Mouse (Mus musculus) liver, adult 2 months (tissue): ENCODE results near the gene Sec22c. TPM values are rescaled to one million over a fixed set of nuclear protein-coding genes. Genes with fewer than 3 reads are reported as not detected.
A peak's percentile ranks its signal among the peaks of the same experiment; 100 is the strongest.

Source experiments
- DNase-seq: peaks from one replicate; pipeline ENCODE4 v3.0.0-alpha.2; 2011; ENCODE audit warnings: low read depth, low spot score; ENCODE audit errors: extremely low read depth
- H3K27ac ChIP-seq: fragments of 200-500 bp; replicated peaks from 2 replicates; pipeline ENCODE4 v1.5.1; 2012; ENCODE audit warnings: low read depth, mild to moderate bottlenecking, control low read depth, inconsistent platforms, low read length; ENCODE audit not compliant: insufficient read depth
- H3K27me3 ChIP-seq: fragments of 200-500 bp; 2 replicates; pipeline ENCODE4 v1.6.1; 2012; ENCODE audit warnings: mild to moderate bottlenecking, moderate library complexity, low read length, inconsistent platforms; ENCODE audit not compliant: control insufficient read depth, insufficient read depth
- H3K36me3 ChIP-seq: fragments of 200-500 bp; 2 replicates; pipeline ENCODE4 v1.6.1; 2012; ENCODE audit warnings: low read length, inconsistent platforms; ENCODE audit not compliant: control insufficient read depth, insufficient read depth
- H3K4me1 ChIP-seq: fragments of 200-500 bp; 2 replicates; pipeline ENCODE4 v1.6.1; 2011; ENCODE audit warnings: low read length; ENCODE audit not compliant: control insufficient read depth, insufficient read depth
- H3K4me3 ChIP-seq: fragments of 200-500 bp; 2 replicates; pipeline ENCODE4 v1.5.1; 2011; ENCODE audit warnings: low read depth, mild to moderate bottlenecking, control low read depth, low read length, moderate library complexity; ENCODE audit not compliant: insufficient read depth
- H3K79me2 ChIP-seq: fragments of 200-500 bp; 2 replicates; pipeline ENCODE4 v1.6.1; 2012; ENCODE audit warnings: inconsistent platforms, mild to moderate bottlenecking, low read length, moderate library complexity; ENCODE audit not compliant: control insufficient read depth, insufficient read depth
- H3K9ac ChIP-seq: fragments of 200-500 bp; 2 replicates; pipeline ENCODE4 v1.6.1; 2012; ENCODE audit warnings: low read depth, mild to moderate bottlenecking, control low read depth, inconsistent platforms, low read length
- CTCF ChIP-seq: fragments of 200-500 bp; IDR thresholded peaks from 2 replicates; pipeline ENCODE4 v1.5.1; 2011; ENCODE audit warnings: low read depth, low read length, control low read depth
- POLR2A ChIP-seq: fragments of 200-500 bp; IDR thresholded peaks from 2 replicates; pipeline ENCODE4 v1.6.1; 2011; ENCODE audit warnings: low read length, control low read depth; ENCODE audit not compliant: insufficient read depth; ENCODE audit errors: extremely low read depth
- WGBS: fragments of 180-500 bp; shearing (Covaris S2); methylation state at CpG from one replicate; pipeline ENCODE4 v1.1.7; 2018; 5-methylcytosine and 5-hydroxymethylcytosine counted together
- polyA plus RNA-seq: library from polyadenylated mRNA; depleted of rRNA; stranded (reverse); fragments of >200 nt; gene quantifications from 2 replicates; pipeline ENCODE4 v1.2.3, GENCODE M21; 2012
- total RNA-seq: library from RNA; depleted of rRNA; stranded (reverse); fragments of >200 nt; gene quantifications from 2 replicates; pipeline ENCODE4 v1.2.3, GENCODE M21; 2014

Gene Sec22c
- total and polyA plus RNA-seq, 2 experiments: 4.1 to 5.7 TPM

GRCm38 (mm10) chr9:121704261-121704645, 1.0 kb downstream of the Sec22c start:
- Histone ChIP-seq H3K9ac (peak overlapping the region; percentile 42), H3K4me1 (peaks cover 11% of the 10 kb centered on the region), H3K27ac (peak overlapping the region; percentile 82), H3K36me3 (no peaks in the 10 kb centered on the region), H3K4me3 (peak overlapping the region; percentile 72), H3K79me2 (no peaks in the 10 kb centered on the region), H3K27me3 (no peaks in the 10 kb centered on the region)
- TF ChIP-seq CTCF (no peak), POLR2A (no peak)
- WGBS: 11% methylated on average over 11 of the region's 11 CpGs
- DNase-seq: no peak

DNA sequence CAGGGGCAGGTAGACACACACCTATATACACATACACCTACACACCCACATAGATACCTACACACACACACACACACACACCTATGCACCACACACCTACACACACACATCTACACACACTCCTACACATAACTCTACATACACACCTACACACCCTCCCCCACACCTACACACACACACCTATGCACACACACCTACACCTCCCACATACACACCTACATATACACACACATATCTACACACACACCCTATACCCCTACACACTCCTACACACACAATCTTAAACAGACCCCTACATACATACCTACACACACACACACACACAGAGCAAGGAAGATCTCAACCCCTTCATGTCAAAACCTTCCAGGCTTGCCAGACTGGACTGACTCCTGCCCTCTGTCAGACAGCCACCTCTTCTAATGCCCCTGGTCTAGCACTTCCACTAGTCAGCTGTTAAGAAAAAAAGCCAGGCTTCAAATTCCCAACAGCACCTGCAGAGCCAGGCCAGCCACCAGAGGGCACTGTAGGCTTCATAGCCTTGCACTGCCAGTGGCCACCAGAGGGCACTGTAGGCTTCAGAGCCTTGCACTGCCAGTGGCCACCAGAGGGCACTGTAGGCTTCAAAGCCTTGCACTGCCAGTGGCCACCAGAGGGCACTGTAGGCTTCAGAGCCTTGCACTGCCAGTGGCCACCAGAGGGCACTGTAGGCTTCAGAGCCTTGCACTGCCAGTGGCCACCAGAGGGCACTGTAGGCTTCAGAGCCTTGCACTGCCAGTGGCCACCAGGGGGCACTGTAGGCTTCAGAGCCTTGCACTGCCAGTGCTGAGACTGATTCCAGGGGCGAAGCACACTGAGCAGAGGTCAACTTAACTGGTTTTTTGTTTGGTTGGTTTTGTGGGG, 7.9 kb downstream of the Sec22c start:
- 67% methylated on average over 1 of the region's 1 CpGs for WGBS
- no peaks in the 10 kb centered on the region; the same call in 1 of the 2 replicates for H3K36me3 ChIP-seq
- H3K9ac ChIP-seq: no peak overlapping the region
- H3K4me1 ChIP-seq: no peaks in the 10 kb centered on the region
- peak; percentile 85 for TF ChIP-seq CTCF
- no peak for TF ChIP-seq POLR2A
- DNase-seq: peak; percentile 60
- no peaks in the 10 kb centered on the region for H3K79me2 ChIP-seq
- no peaks in the 10 kb centered on the region for H3K27me3 ChIP-seq
- no peak overlapping the region for H3K4me3 ChIP-seq
- no peak overlapping the region for H3K27ac ChIP-seq

- WGBS: 93% methylated on average over 9 of the region's 9 CpGs
- Histone ChIP-seq H3K27ac (no peak overlapping the region), H3K4me3 (no peak overlapping the region), H3K79me2 (no peaks in the 10 kb centered on the region), H3K4me1 (no peaks in the 10 kb centered on the region), H3K36me3 (no peaks in the 10 kb centered on the region; the same call in 1 of the 2 replicates), H3K9ac (no peak overlapping the region), H3K27me3 (no peaks in the 10 kb centered on the region)
- DNase-seq: no peak
- TF ChIP-seq POLR2A (no peak), CTCF (no peak)
Measured at GRCm38 (mm10) chr9:121696626-121697025, 8.7 kb downstream of the Sec22c start.

DNA sequence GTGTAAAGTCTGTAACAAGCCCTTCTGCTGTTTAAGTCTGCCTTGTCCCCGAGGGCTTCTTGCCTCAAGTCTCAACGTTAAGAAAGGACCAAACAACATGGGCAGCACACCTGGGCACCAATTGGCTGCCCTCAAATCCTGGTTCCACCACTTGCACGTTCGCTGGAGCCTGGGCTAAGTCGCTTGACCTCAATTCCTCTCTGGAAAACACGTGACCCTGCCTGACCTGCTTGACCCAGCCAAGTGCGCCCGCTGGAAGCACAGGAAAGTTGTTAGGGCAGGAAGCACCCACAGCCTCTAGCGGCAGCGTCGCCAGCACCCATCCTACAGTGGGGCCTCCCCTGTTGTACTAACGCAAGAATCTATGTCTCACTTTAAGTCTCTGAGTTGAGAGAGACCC, 10.6 kb downstream of the Sec22c start:
- no peak overlapping the region for H3K9ac ChIP-seq
- peaks cover 1% of the 10 kb centered on the region; the same call in 1 of the 2 replicates for H3K36me3 ChIP-seq
- H3K27ac ChIP-seq: no peak overlapping the region
- DNase-seq: peak; percentile 76
- H3K4me1 ChIP-seq: no peaks in the 10 kb centered on the region
- no peak overlapping the region for H3K4me3 ChIP-seq
- no peaks in the 10 kb centered on the region for H3K27me3 ChIP-seq
- H3K79me2 ChIP-seq: no peaks in the 10 kb centered on the region
- 64% methylated on average over 12 of the region's 12 CpGs for WGBS
- TF ChIP-seq POLR2A: no peak
- no peak for TF ChIP-seq CTCF

DNA sequence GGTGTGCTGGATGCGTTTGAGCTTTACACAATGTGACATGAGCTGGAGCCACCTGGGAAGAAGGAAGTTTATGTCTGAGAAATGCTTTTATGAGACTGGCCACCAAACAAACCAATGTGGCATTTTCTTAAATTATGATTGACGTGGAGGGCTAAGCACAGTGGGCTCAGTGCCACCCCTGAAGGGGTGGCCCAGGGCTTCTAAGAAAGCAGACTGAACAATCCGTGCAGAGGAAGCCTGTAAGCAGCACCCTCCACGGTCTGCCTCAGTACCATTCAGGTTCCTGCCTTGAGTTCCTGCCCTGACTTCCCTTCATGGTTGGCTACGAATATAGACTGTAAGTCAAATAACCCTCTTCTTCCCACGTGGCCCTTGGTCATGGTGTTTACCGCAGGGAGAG, 14.6 kb downstream of the Sec22c start:
- no peak for DNase-seq
- no peaks in the 10 kb centered on the region for H3K4me1 ChIP-seq
- no peak overlapping the region for H3K4me3 ChIP-seq
- H3K79me2 ChIP-seq: no peaks in the 10 kb centered on the region
- H3K27ac ChIP-seq: no peak overlapping the region
- no peak overlapping the region for H3K9ac ChIP-seq
- no peaks in the 10 kb centered on the region for H3K27me3 ChIP-seq
- peaks cover 6% of the 10 kb centered on the region; the same call in 1 of the 2 replicates for H3K36me3 ChIP-seq
- TF ChIP-seq CTCF: no peak
- no peak for TF ChIP-seq POLR2A
- WGBS: 96% methylated on average over 7 of the region's 7 CpGs

GRCm38 (mm10) chr9:121690200-121690651, 15.1 kb downstream of the Sec22c start:
- Histone ChIP-seq H3K79me2 (no peaks in the 10 kb centered on the region), H3K36me3 (peaks cover 6% of the 10 kb centered on the region; the same call in 1 of the 2 replicates), H3K27me3 (no peaks in the 10 kb centered on the region), H3K4me3 (no peak overlapping the region), H3K27ac (no peak overlapping the region), H3K4me1 (no peaks in the 10 kb centered on the region), H3K9ac (no peak overlapping the region)
- no peak for DNase-seq
- TF ChIP-seq POLR2A: no peak
- no peak for TF ChIP-seq CTCF
- 95% methylated on average over 15 of the region's 15 CpGs for WGBS
